Mouse (Mus musculus) kidney, adult 2 months (tissue): ENCODE data around the gene Zfp13. TPM values are rescaled to one million over a fixed set of nuclear protein-coding genes. Genes with fewer than 3 reads are reported as not detected.

Experiments used
- DNase-seq: peaks from one replicate; pipeline ENCODE4 v3.0.0; 2021
- H3K27ac ChIP-seq: fragments of 200-500 bp; 2 replicates; pipeline ENCODE4 v1.5.1; 2012; ENCODE audit warnings: low read depth, low read length, control low read depth, inconsistent platforms; ENCODE audit not compliant: insufficient read depth
- H3K27me3 ChIP-seq: fragments of 200-500 bp; replicated peaks from 2 replicates; pipeline ENCODE4 v1.6.1; 2012; ENCODE audit warnings: mild to moderate bottlenecking, moderate library complexity, low read length, inconsistent platforms; ENCODE audit not compliant: control insufficient read depth, insufficient read depth
- H3K36me3 ChIP-seq: fragments of 200-500 bp; 2 replicates; pipeline ENCODE4 v1.6.1; 2012; ENCODE audit warnings: mild to moderate bottlenecking, moderate library complexity, low read length, inconsistent platforms; ENCODE audit not compliant: control insufficient read depth, insufficient read depth
- H3K4me1 ChIP-seq: fragments of 200-500 bp; 2 replicates; pipeline ENCODE4 v1.6.1; 2011; ENCODE audit warnings: low read length; ENCODE audit not compliant: control insufficient read depth, insufficient read depth
- H3K4me3 ChIP-seq: fragments of 200-500 bp; 2 replicates; pipeline ENCODE4 v1.5.1; 2011; ENCODE audit warnings: mild to moderate bottlenecking, low read depth, low read length, control low read depth; ENCODE audit not compliant: insufficient read depth
- CTCF ChIP-seq: fragments of 200-500 bp; conservative IDR thresholded peaks from 2 replicates; pipeline ENCODE4 v1.5.1; 2011; ENCODE audit warnings: low read depth, mild to moderate bottlenecking, control low read depth, low read length, moderate library complexity, mixed read lengths; ENCODE audit not compliant: insufficient read depth, insufficient read length
- POLR2A ChIP-seq: fragments of 200-500 bp; IDR thresholded peaks from one replicate; pipeline ENCODE4 v1.6.1; 2011; ENCODE audit warnings: low read depth, low read length, control low read depth
- WGBS: fragments of 180-500 bp; shearing (Covaris S2); methylation state at CpG from one replicate; pipeline ENCODE4 v1.1.7; 2018; 5-methylcytosine and 5-hydroxymethylcytosine counted together
- polyA plus RNA-seq: library from polyadenylated mRNA; depleted of rRNA; stranded (reverse); fragments of >200 nt; gene quantifications from 2 replicates; pipeline ENCODE4 v1.2.3, GENCODE M21; 2012

Zfp13 gene
- polyA plus RNA-seq, 1 experiment, result 7.9 TPM

- no peaks in the 10 kb centered on the region for H3K4me1 ChIP-seq
- H3K4me3 ChIP-seq, result no peak overlapping the region
- no peak for DNase-seq
- TF ChIP-seq POLR2A, result no peak
- TF ChIP-seq CTCF, result no peak
- H3K36me3 ChIP-seq, result no peaks in the 10 kb centered on the region
- no peak overlapping the region for H3K27ac ChIP-seq
- WGBS, result 76% methylated on average over 7 of the region's 7 CpGs
- no peaks in the 10 kb centered on the region for H3K27me3 ChIP-seq
Observed at GRCm38 (mm10) chr17:23620351-23620750, 21.1 kb upstream of the Zfp13 start.

DNA sequence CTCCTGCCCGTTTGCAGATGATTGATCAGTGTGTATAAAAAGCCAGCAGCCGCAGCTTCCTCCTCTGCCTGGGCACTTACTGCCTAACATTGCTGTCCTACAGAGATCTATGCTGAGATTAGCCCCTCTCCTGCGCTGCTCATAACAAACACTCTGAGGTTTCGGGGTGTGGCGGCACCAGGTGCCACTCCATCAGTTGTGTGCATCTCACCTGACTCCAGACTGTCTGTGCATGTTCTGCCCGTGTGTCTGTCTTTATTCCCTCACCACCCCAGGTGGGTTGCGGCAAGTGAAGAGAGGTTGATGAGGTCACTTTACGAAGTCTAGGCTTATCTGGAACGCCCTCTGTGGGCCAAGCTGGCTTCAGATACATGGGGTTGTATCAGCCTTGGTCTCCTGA is 17.8 kb upstream of the Zfp13 start:
- WGBS, result 42% methylated on average over 9 of the region's 9 CpGs
- TF ChIP-seq POLR2A, result no peak
- no peak for TF ChIP-seq CTCF
- Histone ChIP-seq H3K4me3 (no peak overlapping the region), H3K36me3 (no peaks in the 10 kb centered on the region), H3K4me1 (no peaks in the 10 kb centered on the region), H3K27ac (no peak overlapping the region), H3K27me3 (no peaks in the 10 kb centered on the region)
- DNase-seq, result no peak

- peak; percentile 82 for TF ChIP-seq CTCF
- no peak for TF ChIP-seq POLR2A
- Histone ChIP-seq H3K36me3 (no peaks in the 10 kb centered on the region), H3K4me1 (no peaks in the 10 kb centered on the region), H3K27ac (no peak overlapping the region), H3K4me3 (no peak overlapping the region), H3K27me3 (no peaks in the 10 kb centered on the region)
- WGBS, result 69% methylated on average over 28 of the region's 28 CpGs
- DNase-seq, result peak; percentile 66
Observed at GRCm38 (mm10) chr17:23610361-23610800, 11.1 kb upstream of the Zfp13 start.

GRCm38 (mm10) chr17:23609612-23610011 is 10.3 kb upstream of the Zfp13 start:
- TF ChIP-seq POLR2A (no peak), CTCF (no peak)
- H3K36me3 ChIP-seq, result no peaks in the 10 kb centered on the region
- WGBS, result 91% methylated on average over 24 of the region's 24 CpGs

GRCm38 (mm10) chr17:23605220-23605619 is 5.9 kb upstream of the Zfp13 start:
- Histone ChIP-seq H3K27me3 (no peaks in the 10 kb centered on the region), H3K36me3 (no peaks in the 10 kb centered on the region), H3K4me1 (no peaks in the 10 kb centered on the region), H3K27ac (no peak overlapping the region), H3K4me3 (no peak overlapping the region)
- DNase-seq, result no peak
- TF ChIP-seq CTCF (no peak), POLR2A (no peak)
- WGBS, result 86% methylated on average over 8 of the region's 8 CpGs

More at GRCm38 (mm10) chr17:23609612-23610011, 10.3 kb upstream of the Zfp13 start:
- DNase-seq, result no peak
- Histone ChIP-seq H3K4me3 (no peak overlapping the region), H3K27ac (no peak overlapping the region), H3K27me3 (no peaks in the 10 kb centered on the region), H3K4me1 (no peaks in the 10 kb centered on the region)

DNA sequence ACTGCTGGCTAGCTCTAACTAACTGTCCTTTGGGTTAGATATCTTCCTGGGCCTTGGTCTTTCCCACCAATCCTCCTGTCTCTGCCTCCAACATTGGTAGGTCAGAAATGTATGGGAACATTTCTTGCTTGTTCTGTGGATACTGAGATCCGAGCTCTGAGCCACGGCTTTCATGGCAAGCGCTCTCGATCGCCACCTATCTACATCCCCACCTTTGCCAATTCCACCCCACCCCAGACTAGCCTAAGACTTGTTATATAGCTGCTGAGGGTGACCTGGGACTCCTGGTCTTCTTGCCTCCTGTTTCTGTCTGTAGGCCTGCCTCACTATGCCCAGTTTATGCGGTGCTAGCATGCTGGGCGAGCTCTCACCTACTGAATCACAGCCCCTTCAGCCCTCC is 5.1 kb upstream of the Zfp13 start:
- DNase-seq, result no peak
- Histone ChIP-seq H3K36me3 (no peaks in the 10 kb centered on the region), H3K4me1 (no peaks in the 10 kb centered on the region), H3K4me3 (no peak overlapping the region), H3K27ac (no peak overlapping the region), H3K27me3 (no peaks in the 10 kb centered on the region)
- 81% methylated on average over 7 of the region's 7 CpGs for WGBS
- TF ChIP-seq POLR2A, result no peak
- TF ChIP-seq CTCF, result no peak

- peak; percentile 33 for DNase-seq
- H3K36me3 ChIP-seq, result no peaks in the 10 kb centered on the region
- 49% methylated on average over 2 of the region's 2 CpGs for WGBS
- TF ChIP-seq CTCF, result peak; percentile 66
- no peak for TF ChIP-seq POLR2A
- no peak overlapping the region for H3K27ac ChIP-seq
- H3K27me3 ChIP-seq, result no peaks in the 10 kb centered on the region
- no peaks in the 10 kb centered on the region for H3K4me1 ChIP-seq
- no peak overlapping the region for H3K4me3 ChIP-seq
Observed at GRCm38 (mm10) chr17:23603542-23603941, 4.3 kb upstream of the Zfp13 start.
